Mouse (Mus musculus) MEL-GATA-1-ER (cell line): ENCODE data around the gene Gm1527.
"Not testable (repeated sequence)": the region's sequence is repeated elsewhere in the genome, so short reads cannot be mapped to it uniquely, and the experiment has no call there.

ENCODE experiments used
- DNase-seq: peaks from one replicate; pipeline ENCODE4 v3.0.0-alpha.2; 2012; ENCODE audit warnings: low read depth; ENCODE audit errors: extremely low read depth

Gm1527 gene

GRCm38 (mm10) chr3:28892317-28892716 lies at the start of gene Gm1527:
Gene Gm1527, plus strand, starts transcription at chr3:28892617.
- DNase-seq = no peak

DNA sequence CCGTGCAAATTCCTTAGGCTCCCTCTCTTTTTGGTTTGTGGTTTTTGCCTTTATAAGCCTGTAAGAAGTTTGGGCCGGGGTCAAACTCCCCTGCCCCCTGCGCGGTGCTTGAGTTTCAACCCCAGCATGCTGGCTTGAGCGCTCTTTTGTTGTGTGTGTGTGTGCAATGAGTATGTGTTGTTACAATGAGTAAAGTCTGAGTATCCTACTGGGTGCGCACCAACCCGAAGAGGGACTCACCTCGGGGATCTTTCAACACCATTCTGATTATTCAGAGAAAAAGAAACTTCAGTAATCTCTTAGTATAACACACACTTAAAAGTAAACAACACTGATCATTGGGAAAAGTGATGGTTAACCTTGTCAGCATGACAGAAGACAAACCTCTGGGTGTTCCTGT lies 49.2 kb upstream of the Gm1527 start:
- no peak for DNase-seq

- no peak for DNase-seq
These were observed 45.3 kb upstream of the Gm1527 start for GRCm38 (mm10) chr3:28847115-28847514.

DNA sequence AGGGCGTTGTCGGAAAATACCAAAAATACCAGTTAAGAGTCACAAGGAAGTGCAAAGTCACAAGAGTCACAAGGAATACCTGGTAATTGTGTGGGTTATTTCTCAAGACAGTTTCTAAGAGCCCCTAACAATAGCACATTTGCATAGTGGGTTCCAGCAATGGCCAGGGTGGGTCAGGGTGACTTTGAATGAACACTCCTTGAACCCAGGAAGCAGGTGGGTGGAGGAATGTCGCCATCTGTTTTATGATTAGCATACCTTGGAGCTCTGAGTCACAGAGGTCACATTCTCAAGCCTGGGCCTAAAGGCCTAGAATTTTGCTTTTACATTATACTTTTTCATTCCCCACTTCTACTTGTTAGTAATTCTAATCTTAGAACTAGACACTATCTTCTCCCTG lies 40.2 kb upstream of the Gm1527 start:
- not testable (repeated sequence) for DNase-seq

DNA sequence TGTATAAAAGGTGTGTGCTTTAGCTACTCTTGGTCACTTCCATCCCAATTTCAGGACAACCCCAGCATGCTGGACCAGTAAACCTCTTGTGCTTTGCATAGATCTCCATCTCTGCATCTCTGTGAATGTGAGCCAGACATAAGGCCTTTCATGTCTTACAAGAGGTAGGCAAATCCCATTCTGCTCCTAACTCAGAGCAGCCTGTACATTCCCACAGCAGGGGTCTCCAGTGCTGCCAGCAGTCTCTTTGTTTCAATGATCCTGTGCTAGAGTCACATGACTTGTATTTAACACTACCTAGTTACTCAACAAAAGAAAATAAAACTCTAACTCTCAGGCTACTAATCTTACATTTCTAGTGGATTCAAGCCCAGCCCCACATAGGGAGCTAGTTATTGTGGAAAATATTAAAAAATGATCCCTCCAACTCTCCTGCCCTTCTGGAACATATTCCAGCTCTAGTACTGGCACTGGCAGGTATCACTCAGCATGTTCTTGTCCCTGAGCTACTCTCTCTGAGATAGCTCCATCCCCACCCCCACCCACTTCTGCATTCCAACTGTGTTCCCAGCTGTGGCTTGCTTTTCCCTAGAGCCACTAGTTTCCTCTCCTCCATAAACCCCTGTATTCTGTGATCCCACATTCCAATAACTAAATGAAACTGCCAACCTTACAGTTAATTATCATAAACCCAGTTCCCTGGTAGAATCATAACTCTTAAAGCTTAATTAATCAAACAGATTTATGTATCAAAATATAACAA lies 32.6 kb upstream of the Gm1527 start:
- DNase-seq = not testable (repeated sequence)

DNA sequence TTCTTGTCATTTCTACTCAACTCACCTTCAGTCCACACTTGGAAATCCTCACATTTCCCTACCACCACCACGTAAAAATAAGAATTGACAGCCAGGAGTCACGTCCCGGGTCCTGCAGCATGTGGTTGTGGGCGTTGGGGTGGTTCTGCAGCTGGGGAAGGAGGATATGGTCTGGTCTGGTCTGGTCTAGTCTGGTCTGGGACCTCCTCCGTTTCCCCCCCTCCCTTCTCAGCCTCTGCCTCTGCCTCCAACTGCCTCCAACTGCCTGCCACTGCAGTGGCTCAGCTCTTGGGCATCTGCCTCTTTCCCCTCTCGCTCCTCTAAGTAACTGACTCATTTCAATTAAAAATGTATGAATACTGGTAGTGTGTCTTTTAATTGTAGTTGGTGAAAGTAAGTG lies 4.5 kb downstream of the Gm1527 start:
- not testable (repeated sequence) for DNase-seq

GRCm38 (mm10) chr3:28965931-28966330 lies 73.5 kb downstream of the Gm1527 start:
- no peak for DNase-seq

GRCm38 (mm10) chr3:28968851-28969250 lies 76.4 kb downstream of the Gm1527 start:
- peak; percentile 15 for DNase-seq
